Mouse (Mus musculus): ENCODE measurements around the gene Eif4enif1. TPM values are rescaled to one million over a fixed set of nuclear protein-coding genes. Genes with fewer than 3 reads are reported as not detected.

Gene Eif4enif1
- total and polyA plus RNA-seq, 3 experiments = 54.5 to 127 (median 60.8) TPM

DNA sequence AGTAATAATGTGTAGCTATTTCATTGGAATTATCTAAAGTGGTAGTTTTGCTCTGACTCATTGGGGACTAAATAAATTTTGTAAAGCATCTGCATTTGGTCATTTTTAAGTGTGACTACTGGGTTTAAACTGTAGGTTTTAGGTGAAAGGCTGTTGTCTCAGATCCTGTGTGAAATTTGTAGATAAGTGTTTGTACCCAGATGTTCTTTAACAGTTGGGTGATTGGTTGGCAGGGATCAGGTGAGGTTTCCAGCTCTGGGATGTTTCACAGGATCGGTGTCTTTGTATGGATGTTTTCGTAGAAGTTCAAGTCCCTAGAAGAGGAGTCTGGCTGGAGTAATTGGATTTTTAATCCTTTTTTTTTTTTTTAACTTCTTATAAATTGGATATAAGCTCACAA, 1.6 kb downstream of the Eif4enif1 start:
- H3K4me2 ChIP-seq (ENCODE audit: insufficient read depth, low read depth, poor library complexity, severe bottlenecking) = peak overlapping the region; percentile 65
- in situ Hi-C loops (cut with MboI; ENCODE audit: low pct_ligation_motif_present, low pct_unique_long_range_greater_than_20kb, low sequenced_read_pairs) = no loop called here
- H3K79me2 ChIP-seq (replicated peaks; ENCODE audit: control insufficient read depth, extremely low read depth, insufficient read depth, poor library complexity, severe bottlenecking) = peaks cover 57% of the 10 kb centered on the region
- H3K9ac ChIP-seq (ENCODE audit: insufficient read depth, low read depth) = peak overlapping the region; percentile 94
- no peak overlapping the region; the same call in 1 of the 2 replicates for H3K27ac ChIP-seq (ENCODE audit: insufficient read depth, low read depth)
- dilution Hi-C loops (cut with MboI; ENCODE audit: extremely low pct_ligation_motif_present, extremely low pct_unique_long_range_greater_than_20kb, low sequenced_read_pairs) = no loop called here
- H3K4me1 ChIP-seq (ENCODE audit: control insufficient read depth in 1 of 2, insufficient read depth in 2 of 2) = peaks cover 6 to 30% of the 10 kb centered on the region in 2 experiments; a peak in 3 of 4 replicates
- DNase-seq (ENCODE audit: extremely low read depth) = peak; percentile 41
- H3K27me3 ChIP-seq (replicated peaks) = no peaks in the 10 kb centered on the region
- peak overlapping the region; percentile 39 to 61 (median 52) for H3K4me3 ChIP-seq (replicated peaks in 1 of 3; ENCODE audit: low read depth in 2 of 3, low read length in 2 of 3, poor library complexity in 1 of 3)
- H3K36me3 ChIP-seq (replicated peaks in 1 of 2; ENCODE audit: control insufficient read depth in 1 of 2, insufficient read depth in 1 of 2, low read length in 1 of 2) = peaks cover 21 to 39% of the 10 kb centered on the region in 2 experiments
- no peaks in the 10 kb centered on the region for H3K9me3 ChIP-seq (replicated peaks; ENCODE audit: low read length)
- TF ChIP-seq RCOR1 (conservative IDR thresholded peaks at IDR 0.05; ENCODE audit: low read depth, low read length) (no peak), SMC3 (IDR thresholded peaks at IDR 0.05; ENCODE audit: low read depth, low read length) (no peak), UBTF (IDR thresholded peaks at IDR 0.05; ENCODE audit: low read depth, low read length) (no peak), GABPA (IDR thresholded peaks at IDR 0.05; ENCODE audit: insufficient replicate concordance, low read depth, low read length) (no peak), HCFC1 (IDR thresholded peaks at IDR 0.05; ENCODE audit: low read depth, low read length) (no peak), MAZ (IDR thresholded peaks at IDR 0.05; ENCODE audit: low read depth, low read length) (no peak), POLR2A (IDR thresholded peaks at IDR 0.05; ENCODE audit: low read depth, low read length) (no peak)

DNA sequence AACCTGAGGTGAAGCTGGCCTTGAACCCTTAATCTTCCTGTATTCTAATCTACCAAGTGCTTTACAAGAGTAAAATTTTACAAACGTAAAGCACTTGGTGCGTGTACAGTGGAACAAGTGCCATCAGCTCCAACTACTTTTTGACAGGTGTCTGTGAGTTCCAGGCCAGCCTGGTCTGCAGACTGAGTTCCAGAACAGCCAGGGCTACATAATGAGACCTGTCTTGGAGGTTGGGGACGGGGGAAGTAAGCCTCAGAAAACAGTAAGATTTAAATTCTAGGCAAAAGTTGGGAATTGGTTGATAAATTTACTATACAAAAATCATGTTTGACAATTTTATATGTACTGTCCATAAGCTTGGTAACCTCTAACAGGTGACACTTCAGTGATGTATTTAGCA, 3.0 kb downstream of the Eif4enif1 start:
- H3K27me3 ChIP-seq (replicated peaks) = no peaks in the 10 kb centered on the region
- H3K36me3 ChIP-seq (replicated peaks in 1 of 2; ENCODE audit: control insufficient read depth in 1 of 2, insufficient read depth in 1 of 2, low read length in 1 of 2) = peaks cover 27 to 53% of the 10 kb centered on the region in 2 experiments
- peak overlapping the region; percentile 70 for H3K4me2 ChIP-seq (ENCODE audit: insufficient read depth, low read depth, poor library complexity, severe bottlenecking)
- peaks cover 69% of the 10 kb centered on the region for H3K79me2 ChIP-seq (replicated peaks; ENCODE audit: control insufficient read depth, extremely low read depth, insufficient read depth, poor library complexity, severe bottlenecking)
- H3K9me3 ChIP-seq (replicated peaks; ENCODE audit: low read length) = no peaks in the 10 kb centered on the region
- in situ Hi-C loops (cut with MboI; ENCODE audit: low pct_ligation_motif_present, low pct_unique_long_range_greater_than_20kb, low sequenced_read_pairs) (no loop called here), dilution Hi-C loops (cut with MboI; ENCODE audit: extremely low pct_ligation_motif_present, extremely low pct_unique_long_range_greater_than_20kb, low sequenced_read_pairs) (no loop called here)
- DNase-seq (ENCODE audit: extremely low read depth) = no peak
- TF ChIP-seq CHD1 (IDR thresholded peaks at IDR 0.05; ENCODE audit: low read depth, low read length) (no peak), USF1 (IDR thresholded peaks at IDR 0.05; ENCODE audit: low read depth, low read length) (no peak), SMC3 (IDR thresholded peaks at IDR 0.05; ENCODE audit: low read depth, low read length) (no peak), ZNF384 (IDR thresholded peaks at IDR 0.05; ENCODE audit: low read depth, low read length) (no peak), MXI1 (IDR thresholded peaks at IDR 0.05; ENCODE audit: low read depth, low read length) (no peak), JUND (conservative IDR thresholded peaks at IDR 0.05; ENCODE audit: low read depth, low read length) (no peak), TBP (conservative IDR thresholded peaks at IDR 0.05; ENCODE audit: low read depth, low read length) (no peak), SIN3A (IDR thresholded peaks at IDR 0.05; ENCODE audit: low read length) (no peak), GABPA (IDR thresholded peaks at IDR 0.05; ENCODE audit: insufficient replicate concordance, low read depth, low read length) (no peak)
- H3K9ac ChIP-seq (ENCODE audit: insufficient read depth, low read depth) = peak overlapping the region; percentile 94
- H3K4me1 ChIP-seq (ENCODE audit: control insufficient read depth in 1 of 2, insufficient read depth in 2 of 2) = peaks cover 6 to 30% of the 10 kb centered on the region in 2 experiments; a peak in 3 of 4 replicates
- no peak overlapping the region for H3K27ac ChIP-seq (ENCODE audit: insufficient read depth, low read depth)
- peak overlapping the region in 2 of 3 experiments; percentile 36 to 61 for H3K4me3 ChIP-seq (replicated peaks in 1 of 3; ENCODE audit: low read depth in 2 of 3, low read length in 2 of 3, poor library complexity in 1 of 3)

All from CH12.LX (cell line).